ENCODE assay signal across 13 mouse cellular contexts in the genomic region with DNA sequence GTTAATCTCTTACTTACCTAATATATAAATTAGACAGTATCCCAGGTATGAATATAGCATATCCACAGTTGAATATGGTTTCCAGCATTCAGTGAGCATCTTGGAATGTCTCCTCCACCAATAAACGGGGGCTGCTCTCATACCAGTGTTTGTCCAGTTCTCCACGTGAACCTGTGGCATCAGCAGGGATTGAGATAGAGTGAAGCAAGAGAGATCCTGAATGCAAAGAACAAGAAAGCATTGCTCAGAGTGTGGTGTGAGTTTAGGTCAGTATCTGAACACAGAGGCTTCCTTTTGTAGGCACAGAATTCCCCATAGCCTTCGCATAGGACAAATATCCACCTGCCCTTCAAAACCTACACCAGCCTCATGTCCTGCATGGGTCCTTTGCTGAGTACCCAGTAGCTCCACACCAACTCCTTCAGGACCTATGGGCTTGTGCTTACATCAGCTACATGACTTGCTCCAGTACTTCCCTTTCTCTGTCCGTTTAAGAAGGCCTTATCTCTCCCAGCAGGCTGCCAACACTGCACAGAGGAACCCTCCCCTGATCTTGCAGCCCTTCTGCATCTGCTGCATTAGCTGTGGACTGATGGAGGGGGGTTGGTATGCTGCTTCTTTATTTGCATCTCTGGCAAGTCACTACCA. TPM values are rescaled to one million over a fixed set of nuclear protein-coding genes. Genes with fewer than 3 reads are reported as not detected.
A peak's percentile ranks its signal among the peaks of the same experiment; 100 is the strongest.
DNase-seq lines count a peak whose midpoint lies in the region; ATAC-seq and TF ChIP-seq lines count a peak whose summit lies in the region.
"Had no signal": no experiment of that assay in that cellular context is flagged by ENCODE, and none has a peak within 500 bp of the region (broad histone marks: within the 10 kb centered on the region; RNA-seq: fewer than 3 reads in every experiment).

No protein-coding gene starts in this region.

- H3K4me3 ChIP-seq in kidney, embryonic 15.5 days (replicated peaks), result no peak overlapping the region
- H3K4me3 ChIP-seq in liver, embryonic 14.5 days (ENCODE audit: insufficient read depth in 1 of 2, low read depth in 2 of 2, low read length in 2 of 2), result peak overlapping the region; percentile 6 to 19; a peak in 1 of 4 replicates
- no peak overlapping the region for H3K4me3 ChIP-seq in stomach, embryonic 15.5 days (replicated peaks)
- no peak overlapping the region for H3K4me3 ChIP-seq in hindbrain, embryonic 12.5 days
- H3K4me3 ChIP-seq in cerebellum, adult 2 months (replicated peaks; ENCODE audit: insufficient read depth, low read depth, low read length), result no peak overlapping the region
- H3K4me3 ChIP-seq: heart, embryonic 15.5 days; intestine, embryonic 15.5 days; layer of hippocampus, adult 2 months had no signal

- H3K9me3 ChIP-seq in kidney, embryonic 15.5 days (replicated peaks), result no peaks in the 10 kb centered on the region
- no peaks in the 10 kb centered on the region for H3K9me3 ChIP-seq in liver, embryonic 14.5 days (ENCODE audit: control insufficient read depth, low read length)
- no peaks in the 10 kb centered on the region for H3K9me3 ChIP-seq in stomach, embryonic 15.5 days
- no peaks in the 10 kb centered on the region for H3K9me3 ChIP-seq in hindbrain, embryonic 12.5 days (replicated peaks)
- H3K9me3 ChIP-seq: heart, embryonic 15.5 days; intestine, embryonic 15.5 days had no signal

- no peak overlapping the region for H3K4me2 ChIP-seq in kidney, embryonic 15.5 days
- H3K4me2 ChIP-seq in liver, embryonic 14.5 days (ENCODE audit: low read depth), result peak overlapping the region; percentile 61
- H3K4me2 ChIP-seq in stomach, embryonic 15.5 days, result no peak overlapping the region
- H3K4me2 ChIP-seq in hindbrain, embryonic 12.5 days (replicated peaks), result no peak overlapping the region
- H3K4me2 ChIP-seq: heart, embryonic 15.5 days; intestine, embryonic 15.5 days had no signal

- H3K27ac ChIP-seq in kidney, embryonic 15.5 days, result no peak overlapping the region
- H3K27ac ChIP-seq in liver, embryonic 14.5 days, result peak overlapping the region; percentile 91
- H3K27ac ChIP-seq in stomach, embryonic 15.5 days, result no peak overlapping the region
- H3K27ac ChIP-seq in hindbrain, embryonic 12.5 days, result no peak overlapping the region
- no peak overlapping the region for H3K27ac ChIP-seq in cerebellum, adult 2 months (ENCODE audit: insufficient read depth, low read length)
- H3K27ac ChIP-seq: heart, embryonic 15.5 days; intestine, embryonic 15.5 days; layer of hippocampus, adult 2 months had no signal

- peak; percentile 97 for TF ChIP-seq EP300 in liver, embryonic 14.5 days (IDR thresholded peaks at IDR 0.05; ENCODE audit: low read depth)

- no peak for TF ChIP-seq CTCF in liver, embryonic 14.5 days (IDR thresholded peaks at IDR 0.05; ENCODE audit: low read depth)
- no peak for TF ChIP-seq CTCF in cerebellum, adult 2 months (IDR thresholded peaks at IDR 0.05; ENCODE audit: borderline replicate concordance, insufficient read depth, low read depth, low read length)

- no peaks in the 10 kb centered on the region for H3K36me3 ChIP-seq in kidney, embryonic 15.5 days
- no peaks in the 10 kb centered on the region for H3K36me3 ChIP-seq in liver, embryonic 14.5 days (replicated peaks; ENCODE audit: control insufficient read depth, insufficient read depth, low read depth)
- H3K36me3 ChIP-seq in stomach, embryonic 15.5 days, result no peaks in the 10 kb centered on the region
- H3K36me3 ChIP-seq in hindbrain, embryonic 12.5 days, result no peaks in the 10 kb centered on the region
- H3K36me3 ChIP-seq: heart, embryonic 15.5 days; intestine, embryonic 15.5 days had no signal

- ATAC-seq in kidney, embryonic 15.5 days (replicated peaks; ENCODE audit: low FRiP score), result 0 out of 2 replicates have a peak, but pooled peaks have one; percentile 70
- peak; percentile 99 for ATAC-seq in liver, embryonic 14.5 days (ENCODE audit: insufficient read depth)
- ATAC-seq in stomach, embryonic 15.5 days (ENCODE audit: insufficient read depth, low FRiP score, low read depth), result peak; percentile 95
- no peak for ATAC-seq in hindbrain, embryonic 12.5 days (ENCODE audit: low FRiP score)
- ATAC-seq: intestine, embryonic 15.5 days; lung, postnatal 0 days had no signal

- no peak for TF ChIP-seq POLR2A in cerebellum, adult 2 months (IDR thresholded peaks at IDR 0.05; ENCODE audit: borderline replicate concordance, insufficient read depth, low read length)

- no peaks in the 10 kb centered on the region for H3K27me3 ChIP-seq in kidney, embryonic 15.5 days
- H3K27me3 ChIP-seq in liver, embryonic 14.5 days (ENCODE audit: control insufficient read depth, insufficient read depth, low read length), result no peaks in the 10 kb centered on the region
- H3K27me3 ChIP-seq in stomach, embryonic 15.5 days (replicated peaks), result no peaks in the 10 kb centered on the region
- no peaks in the 10 kb centered on the region for H3K27me3 ChIP-seq in hindbrain, embryonic 12.5 days
- no peaks in the 10 kb centered on the region for H3K27me3 ChIP-seq in cerebellum, adult 2 months (ENCODE audit: control insufficient read depth, insufficient read depth, low read length)
- H3K27me3 ChIP-seq: heart, embryonic 15.5 days; intestine, embryonic 15.5 days had no signal

- no peaks in the 10 kb centered on the region for H3K4me1 ChIP-seq in kidney, embryonic 15.5 days
- peaks cover 42 to 44% of the 10 kb centered on the region in 2 experiments for H3K4me1 ChIP-seq in liver, embryonic 14.5 days (replicated peaks; ENCODE audit: control insufficient read depth in 2 of 2, insufficient read depth in 2 of 2, low read length in 1 of 2)
- no peaks in the 10 kb centered on the region for H3K4me1 ChIP-seq in stomach, embryonic 15.5 days
- H3K4me1 ChIP-seq in hindbrain, embryonic 12.5 days, result no peaks in the 10 kb centered on the region
- no peaks in the 10 kb centered on the region for H3K4me1 ChIP-seq in cerebellum, adult 2 months (ENCODE audit: control insufficient read depth, insufficient read depth, low read length)
- H3K4me1 ChIP-seq: intestine, embryonic 15.5 days had no signal

- 78% methylated on average over 4 of the region's 4 CpGs for WGBS in kidney, embryonic 15.5 days
- WGBS in liver, embryonic 14.5 days (ENCODE audit: insufficient replicate concordance), result 8% methylated on average over 4 of the region's 4 CpGs
- 74% methylated on average over 4 of the region's 4 CpGs for WGBS in stomach, embryonic 15.5 days
- 76% methylated on average over 4 of the region's 4 CpGs for WGBS in hindbrain, embryonic 12.5 days
- WGBS in cerebellum, adult 2 months, result 74% methylated on average over 4 of the region's 4 CpGs

- no peak overlapping the region for H3K9ac ChIP-seq in kidney, embryonic 15.5 days
- peak overlapping the region; percentile 34 for H3K9ac ChIP-seq in liver, embryonic 14.5 days (replicated peaks)
- no peak overlapping the region for H3K9ac ChIP-seq in stomach, embryonic 15.5 days
- no peak overlapping the region for H3K9ac ChIP-seq in hindbrain, embryonic 12.5 days
- H3K9ac ChIP-seq: heart, embryonic 15.5 days; intestine, embryonic 15.5 days had no signal

- no peak for DNase-seq in kidney, adult 8-10 months
- DNase-seq in c-Kit-positive CD71-positive TER-119-negative erythroid progenitor cells, embryonic 14.5 days (ENCODE audit: low read depth), result peak; percentile 60
- peak; percentile 81 to 84 (median 84) for DNase-seq in liver, embryonic 14.5 days (ENCODE audit: low read depth in 3 of 3, low spot score in 3 of 3)
- DNase-seq in cerebellum, postnatal 4 days (ENCODE audit: low spot score in 2 of 2), result no peak
- DNase-seq in cerebellum, adult 2 months, result no peak
- DNase-seq: cerebellum, postnatal 36 days had no signal

RNA-seq across cellular contexts. Expression of gene Cdyl, which starts 44.7 kb away (rescaled TPM):
- polyA plus RNA-seq in kidney, embryonic 15.5 days (2015; fragmentation: Nextera tagmentation; extraction: Ambion mirVana), result 13.0 and 13.1 TPM in 2 replicates
- 5.4 and 7.9 TPM in 2 replicates for polyA plus RNA-seq in liver, embryonic 14.5 days (2012; rRNA removed)
- 10.4 and 14.3 TPM in 2 replicates for polyA plus RNA-seq in liver, embryonic 14.5 days (2014; fragmentation: Nextera tagmentation; extraction: Ambion mirVana)
- 11.2 and 12.1 TPM in 2 replicates for polyA plus RNA-seq in stomach, embryonic 15.5 days (2015; fragmentation: Nextera tagmentation; extraction: Ambion mirVana)
- 13.2 and 14.1 TPM in 2 replicates for polyA plus RNA-seq in hindbrain, embryonic 12.5 days (2016; fragmentation: Nextera tagmentation; extraction: Ambion mirVana)
- 8.3 and 8.8 TPM in 2 replicates for polyA plus RNA-seq in cerebellum, adult 2 months (2012; rRNA removed)

Comparison
In these comparisons a context has a peak if more than half of its experiments do, and no peak if none do; other contexts are left out.
1. H3K4me3 ChIP-seq: peak in liver, embryonic 14.5 days (2 of 2); none in kidney, embryonic 15.5 days (single experiment), stomach, embryonic 15.5 days (single experiment), hindbrain, embryonic 12.5 days (single experiment) and cerebellum, adult 2 months (single experiment).
2. DNase-seq: peak in c-Kit-positive CD71-positive TER-119-negative erythroid progenitor cells, embryonic 14.5 days (single experiment) and liver, embryonic 14.5 days (3 of 3); none in kidney, adult 8-10 months (0 of 2), cerebellum, postnatal 4 days (0 of 2) and cerebellum, adult 2 months (0 of 2).